Mouse (Mus musculus): ENCODE measurements at regions not wholly inside any gene's neighbourhood (a gene's known extent, or its start where the extent isn't known, plus 50 kb on each side); places are given as distances from the start of the nearest gene placed in this dataset.

- WGBS = 16% methylated on average over 2 of the region's 2 CpGs
- Histone ChIP-seq H3K27ac (replicated peaks) (peak overlapping the region; percentile 55; the same call in 1 of the 2 replicates), H3K9ac (replicated peaks) (no peak overlapping the region), H3K4me2 (replicated peaks) (no peak overlapping the region), H3K27me3 (no peaks in the 10 kb centered on the region), H3K4me3 (no peak overlapping the region), H3K9me3 (no peaks in the 10 kb centered on the region), H3K4me1 (peaks cover 8% of the 10 kb centered on the region; the same call in 1 of the 2 replicates), H3K36me3 (no peaks in the 10 kb centered on the region)
- peak; percentile 57 for ATAC-seq (replicated peaks)
Measured at GRCm38 (mm10) chr11:41533009-41533408, 467.6 kb downstream of the Gabrg2 start.

- peak; percentile 94 for ATAC-seq (replicated peaks)
- WGBS = 13% methylated on average over 7 of the region's 7 CpGs
- Histone ChIP-seq H3K4me3 (no peak overlapping the region), H3K9ac (replicated peaks) (no peak overlapping the region), H3K4me1 (peaks cover 8% of the 10 kb centered on the region; the same call in 1 of the 2 replicates), H3K27ac (replicated peaks) (peak overlapping the region; percentile 55), H3K9me3 (no peaks in the 10 kb centered on the region), H3K27me3 (no peaks in the 10 kb centered on the region), H3K4me2 (replicated peaks) (no peak overlapping the region), H3K36me3 (no peaks in the 10 kb centered on the region)
Measured at GRCm38 (mm10) chr11:41531971-41532896, 468.4 kb downstream of the Gabrg2 start.

- Histone ChIP-seq H3K4me2 (replicated peaks) (no peak overlapping the region), H3K27me3 (no peaks in the 10 kb centered on the region), H3K27ac (replicated peaks) (no peak overlapping the region), H3K4me1 (no peaks in the 10 kb centered on the region), H3K4me3 (no peak overlapping the region), H3K9me3 (no peaks in the 10 kb centered on the region), H3K9ac (replicated peaks) (no peak overlapping the region), H3K36me3 (no peaks in the 10 kb centered on the region)
- no peak for ATAC-seq (replicated peaks)
- WGBS = 95% methylated on average over 5 of the region's 5 CpGs
Measured at GRCm38 (mm10) chr11:41524979-41525378, 475.7 kb downstream of the Gabrg2 start.

GRCm38 (mm10) chr11:41493277-41493676 is 507.4 kb downstream of the Gabrg2 start:
- H3K36me3 ChIP-seq = no peaks in the 10 kb centered on the region
- no peaks in the 10 kb centered on the region for H3K27me3 ChIP-seq
- H3K4me1 ChIP-seq = no peaks in the 10 kb centered on the region
- 85% methylated on average over 7 of the region's 7 CpGs for WGBS
- no peaks in the 10 kb centered on the region for H3K9me3 ChIP-seq
- H3K27ac ChIP-seq (replicated peaks) = no peak overlapping the region
- H3K4me2 ChIP-seq (replicated peaks) = no peak overlapping the region
- ATAC-seq (replicated peaks) = no peak
- no peak overlapping the region for H3K4me3 ChIP-seq
- no peak overlapping the region for H3K9ac ChIP-seq (replicated peaks)

GRCm38 (mm10) chr11:41491966-41492365 is 508.7 kb downstream of the Gabrg2 start:
- no peaks in the 10 kb centered on the region for H3K36me3 ChIP-seq
- H3K9me3 ChIP-seq = no peaks in the 10 kb centered on the region
- no peak overlapping the region for H3K4me2 ChIP-seq (replicated peaks)
- no peak overlapping the region for H3K4me3 ChIP-seq
- no peak overlapping the region for H3K9ac ChIP-seq (replicated peaks)
- H3K4me1 ChIP-seq = no peaks in the 10 kb centered on the region
- H3K27ac ChIP-seq (replicated peaks) = no peak overlapping the region
- WGBS = 86% methylated on average over 5 of the region's 5 CpGs
- no peak for ATAC-seq (replicated peaks)
- H3K27me3 ChIP-seq = no peaks in the 10 kb centered on the region

GRCm38 (mm10) chr11:41491279-41491678 is 509.4 kb downstream of the Gabrg2 start:
- Histone ChIP-seq H3K27me3 (no peaks in the 10 kb centered on the region), H3K4me3 (no peak overlapping the region), H3K4me2 (replicated peaks) (no peak overlapping the region), H3K4me1 (no peaks in the 10 kb centered on the region), H3K27ac (replicated peaks) (no peak overlapping the region), H3K9ac (replicated peaks) (no peak overlapping the region), H3K9me3 (no peaks in the 10 kb centered on the region), H3K36me3 (no peaks in the 10 kb centered on the region)
- ATAC-seq (replicated peaks) = no peak
- 89% methylated on average over 3 of the region's 3 CpGs for WGBS

- no peak overlapping the region for H3K27ac ChIP-seq (replicated peaks)
- no peak overlapping the region for H3K4me3 ChIP-seq
- H3K27me3 ChIP-seq = no peaks in the 10 kb centered on the region
- no peaks in the 10 kb centered on the region for H3K36me3 ChIP-seq
- H3K4me1 ChIP-seq = no peaks in the 10 kb centered on the region
- ATAC-seq (replicated peaks) = no peak
- H3K9ac ChIP-seq (replicated peaks) = no peak overlapping the region
- WGBS = 65% methylated on average over 1 of the region's 1 CpGs
- no peaks in the 10 kb centered on the region for H3K9me3 ChIP-seq
- H3K4me2 ChIP-seq (replicated peaks) = no peak overlapping the region
Measured at GRCm38 (mm10) chr11:41483881-41484280, 516.8 kb downstream of the Gabrg2 start.

- Histone ChIP-seq H3K36me3 (no peaks in the 10 kb centered on the region), H3K9me3 (no peaks in the 10 kb centered on the region), H3K4me2 (replicated peaks) (no peak overlapping the region), H3K4me1 (no peaks in the 10 kb centered on the region), H3K4me3 (no peak overlapping the region), H3K27ac (replicated peaks) (no peak overlapping the region), H3K27me3 (no peaks in the 10 kb centered on the region), H3K9ac (replicated peaks) (no peak overlapping the region)
- 33% methylated on average over 1 of the region's 1 CpGs for WGBS
- no peak for ATAC-seq (replicated peaks)
Measured at GRCm38 (mm10) chr11:41470938-41471633, 529.6 kb downstream of the Gabrg2 start.

- ATAC-seq (replicated peaks) = no peak
- no peaks in the 10 kb centered on the region for H3K9me3 ChIP-seq
- no peak overlapping the region for H3K4me2 ChIP-seq (replicated peaks)
- no peaks in the 10 kb centered on the region for H3K27me3 ChIP-seq
- 76% methylated on average over 2 of the region's 2 CpGs for WGBS
- no peaks in the 10 kb centered on the region for H3K36me3 ChIP-seq
- no peak overlapping the region for H3K9ac ChIP-seq (replicated peaks)
- H3K4me1 ChIP-seq = no peaks in the 10 kb centered on the region
- no peak overlapping the region for H3K27ac ChIP-seq (replicated peaks)
- H3K4me3 ChIP-seq = no peak overlapping the region
Measured at GRCm38 (mm10) chr11:41467330-41467729, 533.3 kb downstream of the Gabrg2 start.

- Histone ChIP-seq H3K27me3 (no peaks in the 10 kb centered on the region), H3K27ac (replicated peaks) (no peak overlapping the region), H3K4me1 (no peaks in the 10 kb centered on the region), H3K4me3 (no peak overlapping the region), H3K36me3 (no peaks in the 10 kb centered on the region), H3K9ac (replicated peaks) (no peak overlapping the region), H3K9me3 (no peaks in the 10 kb centered on the region), H3K4me2 (replicated peaks) (no peak overlapping the region)
- no peak for ATAC-seq (replicated peaks)
- 80% methylated on average over 3 of the region's 3 CpGs for WGBS
Measured at GRCm38 (mm10) chr11:41433846-41434245, 566.8 kb downstream of the Gabrg2 start.

- H3K4me2 ChIP-seq (replicated peaks) = no peak overlapping the region
- no peak overlapping the region for H3K9ac ChIP-seq (replicated peaks)
- no peaks in the 10 kb centered on the region for H3K27me3 ChIP-seq
- H3K9me3 ChIP-seq = no peaks in the 10 kb centered on the region
- H3K36me3 ChIP-seq = no peaks in the 10 kb centered on the region
- H3K4me1 ChIP-seq = no peaks in the 10 kb centered on the region
- no peak overlapping the region for H3K4me3 ChIP-seq
- no peak for ATAC-seq (replicated peaks)
- H3K27ac ChIP-seq (replicated peaks) = no peak overlapping the region
- 40% methylated on average over 4 of the region's 4 CpGs for WGBS
Measured at GRCm38 (mm10) chr11:41425592-41425991, 575.1 kb downstream of the Gabrg2 start.
